Mouse (Mus musculus) cerebellum, postnatal 10 days (tissue): ENCODE results near the gene Eapp.
"Not testable (repeated sequence)": the region's sequence is repeated elsewhere in the genome, so short reads cannot be mapped to it uniquely, and the experiment has no call there.

ENCODE experiments used
- DNase-seq, 2 experiments: peaks; one replicate each; pipeline ENCODE4 v3.0.0; 2021; ENCODE audit warnings: mixed read lengths in 2 of 2

Eapp gene

DNA sequence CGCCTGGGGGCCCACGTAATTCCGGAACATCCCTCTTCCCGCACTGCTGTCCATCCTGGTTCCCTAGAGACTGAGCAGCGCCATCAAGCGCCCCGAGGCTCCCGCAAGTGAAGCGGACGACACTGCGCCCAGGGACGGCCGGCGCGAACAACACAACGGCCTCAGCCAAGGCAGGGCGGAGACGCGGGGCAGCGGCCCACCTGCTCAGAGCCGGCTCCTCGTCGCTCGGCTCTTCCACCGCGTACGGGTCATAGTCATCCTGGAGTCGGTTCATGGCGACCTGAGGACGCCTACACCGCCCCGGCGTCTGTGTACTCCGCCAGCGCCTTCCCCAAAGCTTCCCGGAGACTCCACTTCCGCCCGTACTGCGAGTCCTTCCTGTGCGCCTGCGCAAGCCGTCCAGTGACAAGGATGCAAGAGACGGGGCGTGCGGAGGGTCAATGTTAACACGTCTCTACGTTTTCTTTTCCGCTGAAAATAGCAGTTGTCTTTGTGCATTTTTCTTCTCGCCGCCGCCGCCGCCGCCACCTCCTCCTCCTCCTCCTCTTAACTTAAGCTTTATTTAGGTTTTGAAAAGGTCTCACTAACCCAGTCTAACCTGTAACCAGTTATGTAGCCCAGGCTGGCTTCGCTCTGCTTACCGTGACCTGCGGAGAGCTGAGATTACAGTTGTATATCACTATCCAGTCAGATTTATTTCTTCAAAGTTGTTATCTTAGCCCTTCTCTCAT is at the start of gene Eapp:
Gene Eapp (minus strand): TSS at position 387 of the 731 bp plus-strand sequence.
- peak; percentile 96 to 98 for DNase-seq

DNA sequence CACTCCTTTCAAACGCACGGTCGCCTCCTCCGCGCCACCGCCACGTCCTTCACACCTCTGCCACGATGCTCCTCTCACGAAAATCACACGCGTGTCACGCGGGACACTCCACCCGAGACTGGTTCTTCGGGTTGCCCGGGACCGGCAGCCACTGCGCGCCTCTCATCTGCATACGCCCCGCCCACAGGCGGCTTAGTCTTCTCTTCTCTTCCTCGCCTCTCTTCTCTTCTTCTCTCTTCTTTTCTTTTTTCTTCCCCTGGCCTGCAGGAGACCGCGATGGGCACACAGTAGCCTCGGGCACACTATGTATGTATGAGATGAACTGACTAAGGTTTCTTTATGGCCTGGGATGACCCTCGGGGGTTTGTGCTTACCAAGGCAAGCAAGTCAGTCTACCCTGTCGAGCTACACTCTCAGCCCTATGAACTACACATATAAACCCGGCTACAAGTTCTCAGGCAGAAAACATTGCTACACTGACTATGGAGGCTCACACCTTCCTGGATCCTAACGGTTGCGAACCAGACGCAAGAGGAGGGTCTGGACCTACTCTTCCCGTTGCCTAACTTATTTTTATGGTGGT is 43.1 kb upstream of the Eapp start:
- peak; percentile 22 to 57 for DNase-seq

DNA sequence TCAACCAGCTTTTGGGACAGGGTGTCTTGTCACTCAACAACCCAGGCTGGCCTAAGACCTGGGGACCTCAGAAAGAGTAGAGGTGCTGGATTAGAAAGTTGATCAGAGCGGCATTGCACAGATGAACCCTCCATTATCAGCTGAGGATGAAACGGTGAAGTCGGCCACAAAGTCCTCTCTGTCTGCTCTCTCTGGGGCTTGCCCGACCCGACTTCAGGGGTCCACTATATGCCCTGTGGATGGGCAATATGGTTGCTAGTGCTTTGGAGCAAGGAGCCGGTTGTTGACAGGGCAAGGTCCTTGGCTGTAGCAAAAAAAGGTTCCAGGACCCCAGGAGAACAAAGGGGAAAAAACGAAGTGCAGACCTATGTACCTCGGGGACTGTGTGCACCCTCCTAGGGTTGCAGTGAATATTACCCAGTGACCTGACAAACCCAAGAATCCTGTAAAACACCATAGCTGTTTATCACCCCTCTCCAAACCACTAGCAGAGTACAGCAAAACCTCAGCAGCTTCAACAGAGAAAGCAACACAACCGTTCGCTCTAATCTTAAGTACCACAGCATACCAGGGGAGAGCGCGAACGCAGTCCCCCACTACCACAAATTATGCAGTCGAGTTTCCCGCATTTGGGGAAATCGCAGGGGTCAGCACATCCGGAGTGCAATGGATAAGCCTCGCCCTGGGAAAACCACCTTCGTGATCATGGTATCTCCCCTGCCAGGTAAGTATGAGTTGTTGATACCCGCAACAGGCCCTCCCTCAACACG is 42.4 kb upstream of the Eapp start:
- not testable (repeated sequence) for DNase-seq

DNA sequence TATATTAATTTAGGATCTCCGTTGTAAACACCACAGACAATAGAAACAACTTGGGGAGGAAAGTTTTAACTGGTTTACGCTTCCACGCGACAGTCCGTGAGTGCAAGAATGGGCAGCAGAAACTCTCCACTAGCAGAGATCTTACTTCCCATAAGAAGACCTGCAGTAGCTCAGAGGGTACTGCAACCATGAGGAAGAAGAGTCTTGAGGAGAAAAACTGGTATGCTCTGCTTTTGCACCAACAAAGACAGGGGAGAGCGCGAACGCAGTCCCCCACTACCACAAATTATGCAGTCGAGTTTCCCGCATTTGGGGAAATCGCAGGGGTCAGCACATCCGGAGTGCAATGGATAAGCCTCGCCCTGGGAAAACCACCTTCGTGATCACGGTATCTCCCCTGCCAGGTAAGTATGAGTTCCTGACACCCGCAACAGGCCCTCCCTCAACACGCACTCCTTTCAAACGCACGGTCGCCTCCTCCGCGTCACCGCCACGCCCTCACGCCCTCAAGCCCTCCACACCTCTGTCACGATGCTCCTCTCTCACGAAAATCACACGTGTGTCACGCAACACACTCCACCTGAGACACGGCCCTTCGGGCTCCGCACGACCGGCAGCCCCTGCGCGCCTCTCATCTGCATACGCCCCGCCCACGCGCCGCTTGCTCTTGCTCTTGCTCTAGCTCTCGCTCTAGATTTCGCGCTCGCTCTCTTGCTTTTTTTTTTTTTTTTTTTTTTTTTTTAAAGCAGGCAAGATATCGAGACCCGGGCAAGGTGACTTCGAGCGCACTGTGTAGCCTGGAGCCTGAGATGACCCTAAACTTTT is 38.8 kb upstream of the Eapp start:
- peak; percentile 56 to 70 for DNase-seq

DNA sequence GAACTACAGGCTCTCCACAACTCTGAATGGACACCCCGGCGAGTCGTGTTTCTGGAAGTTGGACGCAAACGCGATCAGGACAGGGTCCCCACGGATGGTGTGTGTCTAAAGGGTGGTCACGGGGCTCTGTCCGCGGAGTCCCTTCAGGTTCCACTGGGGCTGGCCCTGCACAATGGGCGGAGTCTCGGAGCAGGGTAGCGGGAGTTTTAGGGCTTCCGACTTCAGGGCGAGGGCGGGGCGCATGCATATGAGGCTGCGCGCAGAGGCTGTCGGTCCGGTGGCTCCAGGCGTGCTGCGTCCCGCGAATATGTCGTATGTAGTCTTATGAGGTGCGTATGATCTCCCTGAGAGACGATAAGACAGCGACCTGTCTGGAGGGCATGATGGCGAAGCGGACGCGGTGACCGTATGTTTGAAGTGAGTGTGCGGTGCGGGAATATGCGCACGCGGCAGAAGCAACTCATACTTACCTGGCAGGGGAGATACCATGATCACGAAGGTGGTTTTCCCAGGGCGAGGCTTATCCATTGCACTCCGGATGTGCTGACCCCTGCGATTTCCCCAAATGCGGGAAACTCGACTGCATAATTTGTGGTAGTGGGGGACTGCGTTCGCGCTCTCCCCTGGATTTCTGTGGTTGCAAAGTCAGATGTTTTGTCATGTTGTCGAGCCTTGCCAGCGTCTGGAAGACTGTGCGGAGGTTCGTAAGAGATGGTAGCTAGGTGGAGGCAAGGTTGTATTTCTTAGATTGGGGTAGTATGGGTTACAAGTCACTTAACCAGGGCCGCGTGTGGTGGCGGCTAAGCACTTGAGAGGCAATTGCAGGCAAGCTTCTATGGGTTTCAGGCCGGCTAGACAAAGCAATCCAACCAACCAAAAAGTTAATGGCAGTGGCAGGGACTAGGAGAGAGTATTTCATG is 33.7 kb upstream of the Eapp start:
- not testable (repeated sequence) for DNase-seq

DNA sequence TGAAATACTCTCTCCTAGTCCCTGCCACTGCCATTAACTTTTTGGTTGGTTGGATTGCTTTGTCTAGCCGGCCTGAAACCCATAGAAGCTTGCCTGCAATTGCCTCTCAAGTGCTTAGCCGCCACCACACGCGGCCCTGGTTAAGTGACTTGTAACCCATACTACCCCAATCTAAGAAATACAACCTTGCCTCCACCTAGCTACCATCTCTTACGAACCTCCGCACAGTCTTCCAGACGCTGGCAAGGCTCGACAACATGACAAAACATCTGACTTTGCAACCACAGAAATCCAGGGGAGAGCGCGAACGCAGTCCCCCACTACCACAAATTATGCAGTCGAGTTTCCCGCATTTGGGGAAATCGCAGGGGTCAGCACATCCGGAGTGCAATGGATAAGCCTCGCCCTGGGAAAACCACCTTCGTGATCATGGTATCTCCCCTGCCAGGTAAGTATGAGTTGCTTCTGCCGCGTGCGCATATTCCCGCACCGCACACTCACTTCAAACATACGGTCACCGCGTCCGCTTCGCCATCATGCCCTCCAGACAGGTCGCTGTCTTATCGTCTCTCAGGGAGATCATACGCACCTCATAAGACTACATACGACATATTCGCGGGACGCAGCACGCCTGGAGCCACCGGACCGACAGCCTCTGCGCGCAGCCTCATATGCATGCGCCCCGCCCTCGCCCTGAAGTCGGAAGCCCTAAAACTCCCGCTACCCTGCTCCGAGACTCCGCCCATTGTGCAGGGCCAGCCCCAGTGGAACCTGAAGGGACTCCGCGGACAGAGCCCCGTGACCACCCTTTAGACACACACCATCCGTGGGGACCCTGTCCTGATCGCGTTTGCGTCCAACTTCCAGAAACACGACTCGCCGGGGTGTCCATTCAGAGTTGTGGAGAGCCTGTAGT is 23.4 kb upstream of the Eapp start:
- not testable (repeated sequence) for DNase-seq

DNA sequence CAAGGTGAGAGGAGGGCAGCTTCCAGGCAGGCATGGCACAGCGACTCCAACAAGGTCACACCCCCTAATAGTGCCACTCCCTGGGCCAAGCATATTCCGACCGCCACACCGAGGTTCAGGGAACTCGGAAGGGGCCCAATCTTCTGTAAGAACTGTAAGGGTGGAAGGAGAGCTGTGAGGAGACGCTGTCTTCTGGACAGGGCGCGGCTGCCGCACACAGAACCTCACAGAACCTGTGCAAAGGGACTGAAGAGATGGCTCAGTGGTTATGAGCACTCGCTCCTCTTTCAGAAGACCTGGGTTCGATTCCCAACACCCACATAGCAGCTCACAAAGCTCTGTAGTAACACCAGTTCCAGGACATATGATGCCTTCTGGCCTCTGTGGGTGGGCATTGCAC is 21.8 kb upstream of the Eapp start:
- not testable (repeated sequence) for DNase-seq

DNA sequence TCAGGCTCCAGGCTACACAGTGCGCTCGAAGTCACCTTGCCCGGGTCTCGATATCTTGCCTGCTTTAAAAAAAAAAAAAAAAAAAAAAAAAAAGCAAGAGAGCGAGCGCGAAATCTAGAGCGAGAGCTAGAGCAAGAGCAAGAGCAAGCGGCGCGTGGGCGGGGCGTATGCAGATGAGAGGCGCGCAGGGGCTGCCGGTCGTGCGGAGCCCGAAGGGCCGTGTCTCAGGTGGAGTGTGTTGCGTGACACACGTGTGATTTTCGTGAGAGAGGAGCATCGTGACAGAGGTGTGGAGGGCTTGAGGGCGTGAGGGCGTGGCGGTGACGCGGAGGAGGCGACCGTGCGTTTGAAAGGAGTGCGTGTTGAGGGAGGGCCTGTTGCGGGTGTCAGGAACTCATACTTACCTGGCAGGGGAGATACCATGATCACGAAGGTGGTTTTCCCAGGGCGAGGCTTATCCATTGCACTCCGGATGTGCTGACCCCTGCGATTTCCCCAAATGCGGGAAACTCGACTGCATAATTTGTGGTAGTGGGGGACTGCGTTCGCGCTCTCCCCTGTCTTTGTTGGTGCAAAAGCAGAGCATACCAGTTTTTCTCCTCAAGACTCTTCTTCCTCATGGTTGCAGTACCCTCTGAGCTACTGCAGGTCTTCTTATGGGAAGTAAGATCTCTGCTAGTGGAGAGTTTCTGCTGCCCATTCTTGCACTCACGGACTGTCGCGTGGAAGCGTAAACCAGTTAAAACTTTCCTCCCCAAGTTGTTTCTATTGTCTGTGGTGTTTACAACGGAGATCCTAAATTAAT is 18.3 kb upstream of the Eapp start:
- not testable (repeated sequence) for DNase-seq

DNA sequence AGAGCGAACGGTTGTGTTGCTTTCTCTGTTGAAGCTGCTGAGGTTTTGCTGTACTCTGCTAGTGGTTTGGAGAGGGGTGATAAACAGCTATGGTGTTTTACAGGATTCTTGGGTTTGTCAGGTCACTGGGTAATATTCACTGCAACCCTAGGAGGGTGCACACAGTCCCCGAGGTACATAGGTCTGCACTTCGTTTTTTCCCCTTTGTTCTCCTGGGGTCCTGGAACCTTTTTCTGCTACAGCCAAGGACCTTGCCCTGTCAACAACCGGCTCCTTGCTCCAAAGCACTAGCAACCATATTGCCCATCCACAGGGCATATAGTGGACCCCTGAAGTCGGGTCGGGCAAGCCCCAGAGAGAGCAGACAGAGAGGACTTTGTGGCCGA is 14.8 kb upstream of the Eapp start:
- DNase-seq = peak; percentile 71 to 77

DNA sequence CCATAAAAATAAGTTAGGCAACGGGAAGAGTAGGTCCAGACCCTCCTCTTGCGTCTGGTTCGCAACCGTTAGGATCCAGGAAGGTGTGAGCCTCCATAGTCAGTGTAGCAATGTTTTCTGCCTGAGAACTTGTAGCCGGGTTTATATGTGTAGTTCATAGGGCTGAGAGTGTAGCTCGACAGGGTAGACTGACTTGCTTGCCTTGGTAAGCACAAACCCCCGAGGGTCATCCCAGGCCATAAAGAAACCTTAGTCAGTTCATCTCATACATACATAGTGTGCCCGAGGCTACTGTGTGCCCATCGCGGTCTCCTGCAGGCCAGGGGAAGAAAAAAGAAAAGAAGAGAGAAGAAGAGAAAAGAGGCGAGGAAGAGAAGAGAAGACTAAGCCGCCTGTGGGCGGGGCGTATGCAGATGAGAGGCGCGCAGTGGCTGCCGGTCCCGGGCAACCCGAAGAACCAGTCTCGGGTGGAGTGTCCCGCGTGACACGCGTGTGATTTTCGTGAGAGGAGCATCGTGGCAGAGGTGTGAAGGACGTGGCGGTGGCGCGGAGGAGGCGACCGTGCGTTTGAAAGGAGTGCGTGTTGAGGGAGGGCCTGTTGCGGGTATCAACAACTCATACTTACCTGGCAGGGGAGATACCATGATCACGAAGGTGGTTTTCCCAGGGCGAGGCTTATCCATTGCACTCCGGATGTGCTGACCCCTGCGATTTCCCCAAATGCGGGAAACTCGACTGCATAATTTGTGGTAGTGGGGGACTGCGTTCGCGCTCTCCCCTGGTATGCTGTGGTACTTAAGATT is 14.2 kb upstream of the Eapp start:
- not testable (repeated sequence) for DNase-seq

DNA sequence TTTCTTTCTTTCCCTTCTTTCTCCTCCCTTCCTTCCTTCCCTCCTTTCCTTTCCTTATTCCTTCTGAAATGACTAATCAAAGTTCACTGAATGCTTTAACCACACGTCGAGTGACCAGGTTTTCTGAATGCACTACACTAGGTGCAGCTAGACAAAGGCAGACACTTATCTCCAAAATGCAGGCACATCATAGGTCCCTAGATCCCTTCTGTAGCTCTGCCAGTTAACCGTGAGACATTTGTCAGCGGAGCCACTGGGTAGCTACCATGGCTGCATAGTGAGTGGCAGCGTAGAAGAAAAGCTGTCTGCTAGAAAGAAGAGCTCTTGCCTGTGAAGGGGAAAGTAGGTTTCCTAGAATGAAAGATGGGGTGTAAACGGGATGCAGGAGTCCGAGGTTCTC is 3.7 kb upstream of the Eapp start:
- DNase-seq = no peak

DNA sequence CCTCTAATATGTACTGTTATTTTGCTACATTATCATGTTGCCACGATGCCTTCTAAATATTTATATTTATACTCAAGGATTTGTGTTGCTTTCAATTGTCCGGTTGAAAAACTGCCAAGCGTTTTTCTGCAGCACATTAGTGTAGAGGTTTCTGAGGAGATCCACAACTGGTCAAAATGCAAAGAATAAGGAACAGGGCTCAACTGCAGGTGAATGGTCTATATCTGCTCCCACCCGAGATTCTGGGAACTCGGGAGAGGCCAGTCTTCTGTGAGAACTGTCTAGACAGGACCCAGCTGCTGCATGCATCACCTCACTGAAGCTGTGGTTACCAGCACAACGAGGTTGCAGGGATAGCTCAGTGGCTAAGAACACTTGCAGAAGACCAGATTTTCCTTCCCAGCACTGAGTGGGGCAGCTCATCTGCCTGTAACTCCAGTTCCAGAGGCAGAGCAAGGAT is 2.1 kb upstream of the Eapp start:
- DNase-seq = peak; percentile 26 to 53

DNA sequence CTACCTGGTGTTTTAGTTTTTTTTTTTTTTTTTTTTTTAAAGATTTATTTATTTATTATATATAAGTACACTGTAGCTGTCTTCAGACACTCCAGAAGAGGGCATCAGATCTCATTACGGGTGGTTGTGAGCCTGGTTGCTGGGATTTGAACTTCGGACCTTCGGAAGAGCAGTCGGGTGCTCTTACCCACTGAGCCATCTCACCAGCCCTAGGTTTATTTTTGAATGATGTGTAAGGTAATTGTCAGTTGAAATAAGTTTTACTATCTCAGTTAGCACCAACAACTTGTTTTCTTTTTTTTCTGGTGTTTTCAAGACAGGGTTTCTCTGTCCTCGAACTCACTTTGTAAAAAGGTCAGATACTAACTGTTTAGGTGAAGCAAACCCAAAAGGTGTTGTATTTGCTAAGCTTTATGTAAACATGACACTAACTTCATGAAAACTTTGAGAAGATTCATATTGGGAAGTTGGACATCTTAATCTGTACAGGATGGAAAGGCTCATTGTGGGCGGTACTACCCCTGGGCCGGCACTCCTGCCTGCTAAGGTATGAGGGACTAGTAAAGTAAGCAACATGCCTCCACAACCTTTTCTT is 1.4 kb upstream of the Eapp start:
- peak; percentile 45 to 57 for DNase-seq

DNA sequence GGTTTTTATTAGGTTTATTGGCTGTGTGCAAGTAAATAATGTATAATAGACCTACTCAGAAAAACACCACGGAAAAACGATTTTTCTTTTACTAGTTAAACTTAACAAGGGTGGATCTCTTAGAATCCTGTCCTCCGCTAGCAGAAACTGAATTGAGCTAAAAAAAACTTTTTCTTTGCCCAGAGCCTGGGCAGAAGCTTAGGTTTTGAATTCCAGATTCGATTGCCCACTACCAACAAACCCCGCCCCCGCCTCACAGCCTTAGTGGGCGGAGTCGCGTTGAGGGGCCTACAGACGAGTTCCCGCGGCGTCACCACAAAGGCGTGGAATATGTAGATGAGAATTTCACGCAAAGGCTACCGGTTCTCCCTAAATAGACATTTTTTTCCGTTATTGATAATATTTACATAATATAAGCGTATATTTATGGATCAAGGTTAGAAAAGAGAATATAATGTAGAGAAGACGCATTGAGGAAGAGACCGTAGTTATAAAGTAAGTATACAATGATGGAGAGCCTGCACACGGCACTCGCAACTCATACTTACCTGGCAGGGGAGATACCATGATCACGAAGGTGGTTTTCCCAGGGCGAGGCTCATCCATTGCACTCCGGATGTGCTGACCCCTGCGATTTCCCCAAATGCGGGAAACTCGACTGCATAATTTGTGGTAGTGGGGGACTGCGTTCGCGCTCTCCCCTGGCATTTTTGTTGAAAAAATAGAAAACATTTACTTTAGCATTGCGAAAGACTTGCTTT is 725 bp upstream of the Eapp start:
- DNase-seq = peak; percentile 98 to 99

DNA sequence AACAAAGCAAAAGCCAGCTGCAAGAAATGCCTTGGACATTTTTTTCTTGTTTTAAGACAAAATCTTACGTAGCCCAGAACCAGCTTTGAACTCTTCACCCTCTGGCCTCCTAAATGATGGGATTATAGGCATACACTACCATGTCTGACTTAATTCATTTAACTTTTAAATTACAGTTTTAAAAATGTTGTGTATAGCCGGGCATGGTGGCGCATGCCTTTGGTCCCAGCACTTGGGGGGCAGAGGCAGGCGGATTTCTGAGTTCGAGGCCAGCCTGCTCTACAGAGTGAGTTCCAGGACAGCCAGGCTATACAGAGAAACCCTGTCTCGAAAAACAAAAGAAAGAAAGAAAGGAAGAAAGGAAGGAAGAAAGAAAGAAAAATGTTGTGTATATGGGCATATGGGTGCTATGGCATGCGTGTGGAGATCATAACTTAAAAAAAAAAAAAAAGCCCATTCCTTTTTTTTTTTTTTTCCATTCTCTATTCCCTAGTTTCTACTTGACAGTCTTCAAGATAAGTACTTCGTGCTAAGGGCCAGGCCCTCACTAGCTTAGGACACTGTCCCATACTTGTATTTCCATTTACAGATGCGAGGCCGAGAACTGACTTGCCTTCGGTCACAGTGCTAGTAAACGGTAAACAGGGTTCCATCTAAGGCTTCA is 718 bp downstream of the Eapp start:
- DNase-seq = no peak

DNA sequence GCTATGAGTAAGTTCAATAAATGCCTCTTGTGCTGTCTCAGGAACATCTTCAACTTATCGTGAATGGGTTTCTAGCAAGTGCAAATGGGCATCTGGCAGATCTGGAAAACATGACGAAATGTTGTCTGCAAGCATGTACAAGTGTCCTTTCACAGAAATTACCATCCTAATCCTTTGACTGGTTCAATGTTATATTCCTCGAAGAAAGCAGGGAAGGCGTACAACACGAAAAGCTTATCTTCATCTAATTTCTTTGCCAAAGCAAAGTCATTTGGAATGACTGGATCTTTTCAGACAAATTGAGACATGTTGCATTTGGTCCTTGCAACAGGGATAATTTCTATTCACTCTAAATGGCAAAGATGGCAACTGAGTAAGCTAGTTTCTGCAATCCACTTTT is 6.6 kb downstream of the Eapp start:
- DNase-seq = no peak

DNA sequence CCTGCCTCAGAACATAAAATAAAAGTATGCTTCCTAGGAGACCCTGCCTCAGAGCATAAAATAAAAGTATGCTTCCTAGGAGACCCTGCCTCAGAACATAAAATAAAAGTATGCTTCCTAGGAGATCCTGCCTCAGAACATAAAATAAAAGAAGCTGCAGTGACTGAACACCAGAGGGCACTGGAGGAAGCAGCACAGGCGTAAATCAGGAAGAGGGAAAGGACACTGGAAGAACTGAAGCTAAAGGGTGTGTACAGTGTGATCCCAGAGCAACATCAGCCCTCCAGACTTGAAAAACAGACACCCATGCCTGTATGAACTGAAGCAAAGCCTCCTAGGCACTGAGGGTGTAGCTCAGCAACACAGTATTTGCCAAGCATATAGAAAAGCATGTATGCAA is 12.5 kb downstream of the Eapp start:
- DNase-seq = no peak
